Mouse (Mus musculus): ENCODE results near the gene Copz2.

The Copz2 gene

GRCm38 (mm10) chr11:96863206-96863995, 13.7 kb downstream of the Copz2 start:
- no peak for DNase-seq (ENCODE audit: low read depth)

GRCm38 (mm10) chr11:96867149-96867548, 17.5 kb downstream of the Copz2 start:
- DNase-seq (ENCODE audit: low read depth), result peak; percentile 70

GRCm38 (mm10) chr11:96872441-96873379, 23.0 kb downstream of the Copz2 start:
- DNase-seq (ENCODE audit: low read depth), result no peak

DNA sequence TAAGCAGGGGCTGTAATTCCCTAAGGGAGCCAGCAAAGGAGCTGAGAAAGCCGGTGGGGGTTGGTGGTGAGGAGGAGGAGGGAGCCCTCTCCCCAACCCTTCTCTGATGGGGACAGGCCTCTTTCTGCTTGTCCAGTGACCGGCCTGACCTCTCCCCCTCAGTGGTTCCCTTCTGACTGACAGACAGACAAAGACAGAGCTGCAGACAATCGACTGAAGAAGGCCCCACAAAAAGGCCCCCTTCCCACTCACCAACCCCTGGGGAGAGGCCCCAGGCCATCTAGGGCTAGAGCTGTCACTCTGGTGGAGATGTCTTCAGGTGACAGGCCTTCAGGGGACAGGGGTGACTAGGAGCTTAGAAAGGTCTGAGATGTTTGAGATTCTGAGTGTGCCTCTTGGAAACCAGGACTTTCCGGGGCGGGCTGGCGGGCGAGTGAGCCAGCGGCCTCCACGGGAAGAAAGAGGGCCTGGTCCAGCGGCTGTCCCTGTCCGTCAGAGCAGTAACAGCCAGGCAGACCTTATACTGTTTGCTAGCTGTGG, 24.0 kb downstream of the Copz2 start:
- DNase-seq (ENCODE audit: low read depth), result no peak

- DNase-seq (ENCODE audit: low read depth), result no peak
Observed at GRCm38 (mm10) chr11:96875270-96875669, 25.6 kb downstream of the Copz2 start.

GRCm38 (mm10) chr11:96875745-96876144, 26.1 kb downstream of the Copz2 start:
- DNase-seq (ENCODE audit: low read depth), result no peak

DNA sequence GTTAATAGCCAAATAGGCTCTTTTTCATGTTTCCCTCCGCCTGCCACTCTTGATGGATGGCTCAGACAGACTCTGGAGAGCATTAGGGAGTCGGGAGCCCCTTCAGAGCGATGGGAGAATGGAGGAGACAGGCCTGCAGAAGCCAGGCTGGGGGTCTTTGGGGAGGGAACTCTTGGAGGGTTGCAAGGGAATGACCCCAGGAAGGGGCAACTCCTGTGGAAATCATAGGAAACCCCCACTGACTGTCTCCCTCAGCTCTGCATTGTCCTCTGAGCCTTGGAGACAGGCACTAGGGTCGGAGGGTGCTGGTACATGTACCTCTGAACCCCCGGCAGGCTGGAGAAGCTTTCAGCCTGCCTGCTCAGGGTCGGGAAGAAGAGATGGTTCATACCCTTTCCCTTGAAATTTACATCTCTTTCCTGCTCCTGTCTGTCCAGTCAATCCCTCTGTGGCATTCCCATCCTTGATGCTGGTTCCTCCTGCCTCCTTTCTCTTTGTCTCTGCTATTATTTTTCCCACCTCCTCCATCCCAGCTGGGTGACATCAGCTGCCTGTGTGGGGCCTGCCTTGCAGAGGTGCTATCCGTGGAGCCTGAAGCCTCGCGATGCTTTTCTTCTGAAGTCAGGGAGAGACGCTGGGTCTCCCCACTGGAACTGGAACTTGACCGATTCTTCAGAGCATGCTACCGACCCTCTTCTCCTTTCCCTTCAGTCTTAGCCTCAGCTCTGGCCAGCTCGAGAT, 26.8 kb downstream of the Copz2 start:
- DNase-seq (ENCODE audit: low read depth), result no peak

DNA sequence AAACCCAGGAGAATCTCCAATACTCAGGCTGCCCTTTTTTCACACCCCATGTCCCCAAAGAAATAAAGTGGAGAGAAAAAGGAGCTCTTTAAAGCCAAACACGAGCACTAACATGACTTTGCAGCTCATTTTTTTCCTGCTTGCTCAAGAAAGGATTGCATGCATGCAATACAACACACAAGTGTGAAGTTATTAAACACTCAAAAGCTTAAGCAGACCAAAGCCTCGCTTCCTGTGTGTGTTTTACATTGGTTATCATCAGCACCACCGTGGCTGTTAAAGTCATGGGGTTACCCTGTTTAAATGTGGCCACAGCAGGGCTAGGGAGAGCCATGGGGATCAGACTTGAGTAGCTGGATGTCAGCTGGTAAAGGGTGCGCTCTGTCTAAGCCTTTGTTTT, 27.4 kb downstream of the Copz2 start:
- no peak for DNase-seq (ENCODE audit: low read depth)

- DNase-seq (ENCODE audit: low read depth), result no peak
Observed at GRCm38 (mm10) chr11:96878715-96879114, 29.0 kb downstream of the Copz2 start.

- DNase-seq (ENCODE audit: low read depth), result no peak
Observed at GRCm38 (mm10) chr11:96879359-96879758, 29.7 kb downstream of the Copz2 start.

GRCm38 (mm10) chr11:96880296-96880695, 30.6 kb downstream of the Copz2 start:
- no peak for DNase-seq (ENCODE audit: low read depth)

- DNase-seq (ENCODE audit: low read depth), result no peak
Observed at GRCm38 (mm10) chr11:96885901-96886340, 36.3 kb downstream of the Copz2 start.

DNA sequence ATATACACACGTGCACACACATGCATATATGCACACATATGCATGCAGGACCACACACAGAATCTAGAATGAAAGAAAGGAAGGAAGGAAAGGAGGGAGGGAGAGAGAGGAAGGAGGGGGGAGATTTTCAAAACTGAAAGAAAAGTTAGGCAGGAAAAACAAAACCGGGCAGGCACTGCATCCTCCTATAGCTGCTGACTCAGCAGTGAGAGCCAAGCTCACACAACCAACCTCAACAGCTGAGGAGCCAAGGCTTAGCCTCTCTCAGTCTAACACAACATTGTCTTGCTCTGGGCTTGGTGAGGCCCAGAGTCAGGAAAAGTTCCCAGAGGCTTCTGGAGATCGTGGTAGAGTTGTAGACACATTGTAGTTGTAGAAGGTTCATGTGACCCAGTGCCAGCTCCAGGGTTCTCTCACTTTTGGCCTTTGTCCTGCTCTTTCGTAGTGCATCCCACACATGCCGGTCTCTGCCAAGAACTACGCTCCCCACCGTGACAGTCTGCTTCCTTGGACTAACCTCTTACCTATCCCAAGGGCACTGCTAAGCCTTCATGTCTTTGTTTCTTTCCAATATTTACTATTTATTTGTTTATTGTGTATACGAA, 37.4 kb downstream of the Copz2 start:
- DNase-seq (ENCODE audit: low read depth), result no peak

DNA sequence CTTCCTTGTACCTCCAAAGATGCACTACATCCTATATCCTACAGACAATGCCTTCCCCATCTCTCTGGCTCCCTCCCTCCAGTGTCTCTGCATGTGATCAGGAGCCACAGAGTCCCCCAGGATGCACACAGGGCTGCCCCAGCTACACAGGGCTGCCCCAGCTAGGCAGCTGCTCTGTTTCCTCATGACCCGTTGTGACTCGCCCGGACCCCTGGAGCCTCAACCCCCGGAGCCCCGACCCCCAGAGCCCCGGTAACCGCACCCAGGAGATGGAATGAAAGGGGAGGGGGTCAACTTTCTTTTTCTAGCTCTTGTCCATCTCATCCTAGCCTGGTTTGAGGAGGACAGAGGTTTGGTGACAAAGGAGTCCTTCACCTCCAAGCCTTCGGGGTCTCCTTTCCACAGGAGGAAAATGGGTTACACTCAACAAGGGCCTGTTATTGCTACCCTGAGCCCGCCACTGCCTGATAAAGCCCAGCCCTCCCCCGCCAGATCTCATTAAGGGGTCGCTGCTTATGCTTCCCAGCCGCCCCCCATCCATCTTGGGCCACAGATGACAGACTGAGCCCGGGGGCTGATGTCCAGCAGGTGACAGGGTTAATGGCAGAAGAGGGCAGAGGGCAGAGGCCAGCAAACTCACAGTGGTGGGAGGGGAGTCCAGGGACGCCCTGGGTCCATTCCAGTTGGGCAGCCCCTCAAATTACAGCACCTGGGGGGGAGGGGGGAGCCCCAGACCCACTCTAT, 42.3 kb downstream of the Copz2 start:
- DNase-seq (ENCODE audit: low read depth), result no peak

- DNase-seq (ENCODE audit: low read depth), result no peak
Observed at GRCm38 (mm10) chr11:96893203-96893842, 43.7 kb downstream of the Copz2 start.

- DNase-seq (ENCODE audit: low read depth), result no peak
Observed at GRCm38 (mm10) chr11:96895886-96896285, 46.2 kb downstream of the Copz2 start.

- no peak for DNase-seq (ENCODE audit: low read depth)
Observed at GRCm38 (mm10) chr11:96899449-96900306, 50.0 kb downstream of the Copz2 start.

DNA sequence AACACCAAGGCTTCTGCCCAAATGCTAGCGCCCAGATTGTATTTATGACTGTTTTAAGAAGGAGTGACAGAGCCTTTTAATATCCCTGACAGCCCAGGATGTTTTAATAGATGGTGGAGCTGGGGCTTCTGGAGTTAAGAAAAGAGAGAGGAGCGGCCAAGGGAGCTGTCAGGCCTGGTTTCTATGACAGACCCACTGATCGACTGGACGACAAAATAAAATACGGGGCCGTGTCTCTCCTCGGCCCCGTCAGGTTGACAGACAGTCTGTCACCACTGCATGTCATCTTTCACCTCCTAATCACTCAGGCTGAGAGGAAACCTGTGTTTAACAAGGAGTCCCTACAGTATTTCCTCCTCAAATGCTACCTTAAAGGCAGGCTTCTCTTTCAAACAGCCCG, 51.7 kb downstream of the Copz2 start:
- DNase-seq (ENCODE audit: low read depth), result no peak

Data from c-Kit-positive CD71-negative TER-119-negative erythroid progenitor cells, embryonic 14.5 days (primary cell).